Mouse (Mus musculus) stomach, embryonic 14.5 days (tissue): ENCODE results near the gene Prc1. TPM values are rescaled to one million over a fixed set of nuclear protein-coding genes. Genes with fewer than 3 reads are reported as not detected.

Source experiments
- ATAC-seq: fragments of 200-750 bp; cut with Nextera tagmentation; 2 replicates; pipeline ENCODE4 v1.8.0; 2017; ENCODE audit warnings: low read depth, moderate TSS enrichment; ENCODE audit not compliant: insufficient number of reproducible peaks, insufficient read depth, low FRiP score
- H3K27ac ChIP-seq: fragments of 300-500 bp; sonication (generic); 2 replicates; pipeline ENCODE4 v1.5.1; 2014; ENCODE audit warnings: mild to moderate bottlenecking, low read length, moderate library complexity, mixed read lengths
- H3K27me3 ChIP-seq: fragments of 300-500 bp; sonication (generic); 2 replicates; pipeline ENCODE4 v1.6.1; 2014; ENCODE audit warnings: low read length, control low read depth, mixed read lengths; ENCODE audit not compliant: control insufficient read depth, insufficient read depth
- H3K36me3 ChIP-seq: fragments of 300-500 bp; sonication (generic); 2 replicates; pipeline ENCODE4 v1.6.1; 2014; ENCODE audit warnings: mild to moderate bottlenecking, control low read depth, low read length, moderate library complexity, mixed read lengths; ENCODE audit not compliant: control insufficient read depth, insufficient read depth
- H3K4me1 ChIP-seq: fragments of 300-500 bp; sonication (generic); 2 replicates; pipeline ENCODE4 v1.6.1; 2014; ENCODE audit warnings: low read length, control low read depth, mixed read lengths; ENCODE audit not compliant: control insufficient read depth, insufficient read depth
- H3K4me2 ChIP-seq: fragments of 300-500 bp; sonication (generic); replicated peaks from 2 replicates; pipeline ENCODE4 v1.6.1; 2014; ENCODE audit warnings: low read depth, low read length, control low read depth
- H3K4me3 ChIP-seq: fragments of 300-500 bp; sonication (generic); 2 replicates; pipeline ENCODE4 v1.5.1; 2014; ENCODE audit warnings: low read depth, low read length, control low read depth
- H3K9ac ChIP-seq: fragments of 300-500 bp; sonication (generic); replicated peaks from 2 replicates; pipeline ENCODE4 v1.6.1; 2014; ENCODE audit warnings: low read depth, mild to moderate bottlenecking, control low read depth, low read length, moderate library complexity, mixed read lengths
- H3K9me3 ChIP-seq: fragments of 300-500 bp; sonication (generic); 2 replicates; pipeline ENCODE4 v1.6.1; 2016; ENCODE audit warnings: low read depth, low read length, control low read depth; ENCODE audit not compliant: control insufficient read depth
- WGBS: fragments of 180-500 bp; shearing (Covaris S2); extraction: QIAGEN DNeasy Blood & Tissue Kit; methylation state at CpG from one replicate; pipeline ENCODE4 v1.1.7; 2014; 5-methylcytosine and 5-hydroxymethylcytosine counted together
- polyA plus RNA-seq: library from polyadenylated mRNA; unstranded; fragments of >200 nt; fragmentation: Nextera tagmentation; extraction: Ambion mirVana; gene quantifications from 2 replicates; pipeline ENCODE4 v1.2.1, GENCODE M21; 2014

Gene Prc1
- polyA plus RNA-seq, 1 experiment from 2014 or later = 167 TPM

DNA sequence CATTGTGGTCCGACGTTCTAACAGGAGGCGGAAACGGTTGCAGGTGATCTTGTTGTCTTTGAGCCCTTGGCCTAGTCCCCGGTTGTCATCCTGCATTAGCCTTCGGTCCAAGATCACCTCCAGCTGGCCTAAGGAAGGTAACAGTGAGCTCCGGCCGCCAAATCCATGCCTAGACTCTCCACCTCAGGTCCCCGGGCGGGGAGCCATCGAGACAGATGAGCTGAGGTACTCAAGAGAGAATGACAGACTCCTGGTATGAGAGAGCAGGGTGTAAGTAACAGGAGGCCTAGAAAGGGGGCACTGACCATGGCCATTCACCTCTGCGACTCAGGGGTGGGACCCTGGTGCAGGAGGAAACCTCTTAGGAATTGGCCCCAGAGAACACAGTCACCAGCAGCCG is 62.1 kb downstream of the Prc1 start:
- 87% methylated on average over 13 of the region's 13 CpGs for WGBS

DNA sequence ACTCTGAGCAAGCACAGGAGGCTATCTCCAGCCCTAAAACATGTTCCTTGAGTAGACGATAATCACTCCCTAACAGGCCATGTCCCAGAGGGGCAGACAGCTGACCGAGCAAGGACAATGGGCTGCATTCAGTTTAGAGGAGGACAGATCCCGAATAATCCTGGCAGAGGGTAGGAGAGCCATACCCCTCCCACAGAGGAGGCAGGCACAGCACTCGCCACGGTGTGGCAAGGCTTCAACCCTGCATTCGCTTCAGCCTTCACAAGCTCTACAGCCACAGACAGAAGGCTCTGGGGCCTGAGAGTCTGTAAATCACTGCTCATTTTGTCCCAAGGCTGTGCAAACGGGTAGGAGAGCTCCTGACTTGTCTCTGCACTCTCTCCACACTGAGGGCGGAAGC is 62.9 kb downstream of the Prc1 start:
- Histone ChIP-seq H3K4me1 (no peaks in the 10 kb centered on the region), H3K9me3 (no peaks in the 10 kb centered on the region), H3K4me2 (no peak overlapping the region), H3K36me3 (peaks cover 46% of the 10 kb centered on the region), H3K4me3 (no peak overlapping the region), H3K27me3 (no peaks in the 10 kb centered on the region), H3K27ac (no peak overlapping the region), H3K9ac (no peak overlapping the region)
- WGBS = 67% methylated on average over 8 of the region's 8 CpGs
- ATAC-seq = 0 out of 2 replicates have a peak, but pooled peaks have one; percentile 21

More for the DNA sequence above, 62.1 kb downstream of the Prc1 start:
- no peak for ATAC-seq
- Histone ChIP-seq H3K9me3 (no peaks in the 10 kb centered on the region), H3K27ac (no peak overlapping the region), H3K4me2 (no peak overlapping the region), H3K4me1 (no peaks in the 10 kb centered on the region), H3K27me3 (no peaks in the 10 kb centered on the region), H3K4me3 (no peak overlapping the region), H3K9ac (no peak overlapping the region), H3K36me3 (peaks cover 44% of the 10 kb centered on the region)

- H3K9ac ChIP-seq = no peak overlapping the region
- H3K36me3 ChIP-seq = peaks cover 50% of the 10 kb centered on the region
- no peaks in the 10 kb centered on the region for H3K27me3 ChIP-seq
- ATAC-seq = no peak
- no peaks in the 10 kb centered on the region for H3K9me3 ChIP-seq
- WGBS = 81% methylated on average over 4 of the region's 4 CpGs
- H3K4me3 ChIP-seq = no peak overlapping the region
- H3K27ac ChIP-seq = no peak overlapping the region
- H3K4me1 ChIP-seq = no peaks in the 10 kb centered on the region
- no peak overlapping the region for H3K4me2 ChIP-seq
These were observed 63.8 kb downstream of the Prc1 start for GRCm38 (mm10) chr7:80358039-80358438.

DNA sequence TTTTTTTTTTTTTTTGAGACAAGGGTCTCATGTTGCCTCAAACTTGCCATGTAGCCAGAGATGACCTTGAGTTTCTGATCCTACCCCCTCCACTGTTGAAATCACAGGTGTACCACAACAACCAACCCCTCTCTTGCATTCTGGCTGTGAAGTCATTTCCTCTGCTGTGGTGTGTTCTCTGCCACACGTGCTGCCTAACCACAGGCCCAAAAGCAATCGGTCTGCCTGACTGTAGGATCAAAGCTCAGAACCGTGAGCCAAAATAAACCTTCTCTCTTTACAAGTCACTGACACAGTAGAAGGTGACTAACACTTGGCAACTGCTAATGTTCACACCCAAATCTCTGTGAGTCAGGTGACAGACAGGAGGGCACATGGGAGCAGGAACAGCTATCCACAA is 66.2 kb downstream of the Prc1 start:
- whole genome bisulfite sequencing = 61% methylated on average over 3 of the region's 3 CpGs
- Histone ChIP-seq H3K9ac (no peak overlapping the region), H3K27me3 (no peaks in the 10 kb centered on the region), H3K27ac (no peak overlapping the region), H3K9me3 (no peaks in the 10 kb centered on the region), H3K4me3 (no peak overlapping the region), H3K4me2 (no peak overlapping the region), H3K4me1 (no peaks in the 10 kb centered on the region), H3K36me3 (peaks cover 55% of the 10 kb centered on the region)
- ATAC-seq = no peak

DNA sequence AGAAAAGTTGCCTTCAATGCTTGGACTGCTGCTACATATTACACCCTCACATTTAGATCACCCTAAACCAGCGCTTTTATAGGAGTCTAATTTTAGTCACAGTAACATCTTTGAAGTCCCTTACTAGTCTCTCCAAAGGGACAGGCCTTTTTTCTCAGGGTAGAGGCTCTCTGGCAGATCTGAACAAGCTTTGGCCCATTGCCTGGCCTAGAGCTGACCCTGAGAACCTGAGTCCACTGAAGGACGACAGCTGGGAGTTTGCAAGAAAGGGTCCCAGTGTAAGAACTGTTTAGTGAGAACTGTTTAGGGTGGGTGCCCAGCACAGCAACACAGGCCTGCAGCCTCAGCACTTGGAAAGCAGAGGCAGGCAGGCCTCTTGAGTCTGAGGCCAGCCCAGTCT is 71.5 kb downstream of the Prc1 start:
- no peak overlapping the region for H3K4me3 ChIP-seq
- no peak overlapping the region for H3K27ac ChIP-seq
- no peak overlapping the region for H3K4me2 ChIP-seq
- WGBS = 74% methylated on average over 2 of the region's 2 CpGs
- no peaks in the 10 kb centered on the region for H3K9me3 ChIP-seq
- no peaks in the 10 kb centered on the region for H3K27me3 ChIP-seq
- no peak overlapping the region for H3K9ac ChIP-seq
- peaks cover 59% of the 10 kb centered on the region for H3K36me3 ChIP-seq
- peaks cover 12% of the 10 kb centered on the region; the same call in 1 of the 2 replicates for H3K4me1 ChIP-seq
- no peak for ATAC-seq

Other genes starting within 250 kb of the Prc1 start
- 613 and 615 TPM in 2 replicates for gene Idh2, start 179.1 kb upstream of the Prc1 start, polyA plus RNA-seq
- gene Sema4b, start 107.6 kb upstream of the Prc1 start, polyA plus RNA-seq = 21.7 and 23.4 TPM in 2 replicates
- 108 and 112 TPM in 2 replicates for gene Cib1, start 61.6 kb upstream of the Prc1 start, polyA plus RNA-seq
- 5.0 and 5.6 TPM in 2 replicates for gene Gdpgp1, start 61.6 kb upstream of the Prc1 start, polyA plus RNA-seq
- 1.0 and 1.8 TPM in 2 replicates for gene Ttll13, start 48.1 kb upstream of the Prc1 start, polyA plus RNA-seq
- gene Ngrn, start 33.2 kb upstream of the Prc1 start, polyA plus RNA-seq = 51.7 and 52.2 TPM in 2 replicates
- gene Vps33b, start 24.8 kb upstream of the Prc1 start, polyA plus RNA-seq = 14.3 and 15.6 TPM in 2 replicates
- 15.1 and 19.2 TPM in 2 replicates for gene Rccd1, start 30.0 kb downstream of the Prc1 start, polyA plus RNA-seq
- 28.6 and 29.4 TPM in 2 replicates for gene Unc45a, start 46.6 kb downstream of the Prc1 start, polyA plus RNA-seq
- 24.3 and 26.5 TPM in 2 replicates for gene Hddc3, start 48.7 kb downstream of the Prc1 start, polyA plus RNA-seq
- gene Man2a2, start 76.9 kb downstream of the Prc1 start, polyA plus RNA-seq = 18.3 and 19.8 TPM in 2 replicates
- gene Fes, start 93.5 kb downstream of the Prc1 start, polyA plus RNA-seq = 9.1 and 9.5 TPM in 2 replicates
- gene Furin, start 111.0 kb downstream of the Prc1 start, polyA plus RNA-seq = 10.8 and 12.4 TPM in 2 replicates
- gene Blm, start 240.7 kb downstream of the Prc1 start, polyA plus RNA-seq = 24.0 and 26.2 TPM in 2 replicates